Mouse (Mus musculus) effector memory CD4-positive, alpha-beta T cell, adult 7 months (primary cell): ENCODE data around the gene Chic1. TPM values are rescaled to one million over a fixed set of nuclear protein-coding genes. Genes with fewer than 3 reads are reported as not detected.

ENCODE experiments used
- polyA plus RNA-seq: library from polyadenylated mRNA; unstranded; fragments of 100-300 nt; shearing (Covaris generic); gene quantifications from one replicate; pipeline ENCODE4 v1.2.1, GENCODE M21; 2017

Gene Chic1
- polyA plus RNA-seq, result 3.1 TPM

GRCm38 (mm10) chrX:103356287-103356686 is at the start of gene Chic1:
Gene Chic1 (plus strand): TSS chrX:103356476.

DNA sequence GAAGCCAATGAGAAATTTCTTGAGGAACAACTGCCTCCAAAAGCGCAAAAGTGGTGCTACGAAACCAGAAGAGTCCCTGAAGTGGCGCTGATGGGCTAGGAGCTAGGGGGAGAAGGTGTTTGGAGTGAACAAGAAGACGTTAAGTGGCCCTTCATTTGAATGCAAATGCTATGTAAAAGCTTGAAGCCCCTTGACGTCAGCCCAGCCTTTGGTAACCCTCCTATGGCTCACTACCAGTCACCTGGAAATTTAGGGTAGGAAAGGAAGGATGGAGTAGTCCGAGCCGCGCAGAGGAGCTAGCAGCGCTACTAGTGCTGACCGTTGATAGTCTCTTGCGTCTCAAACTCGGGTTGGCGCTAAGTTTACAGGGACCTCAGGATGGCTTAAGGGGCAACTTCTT is 35.1 kb upstream of the Chic1 start, which contains the start of gene Cdx4:
TSS of gene Cdx4 (plus strand) at position 253 of the 400 bp plus-strand sequence.

GRCm38 (mm10) chrX:103414167-103414566 is 57.9 kb downstream of the Chic1 start, which contains the start of gene Tsx:
Gene Tsx (plus strand): TSS chrX:103414467.

GRCm38 (mm10) chrX:103421710-103422109 is 65.4 kb downstream of the Chic1 start, which contains the start of gene Gm26992:
Gene Gm26992 (plus strand): TSS chrX:103422010.

Other genes with a start within 250 kb of the Chic1 start
- not detected for gene Nap1l2, start 169.8 kb upstream of the Chic1 start, polyA plus RNA-seq
- gene Cdx4, start 35.1 kb upstream of the Chic1 start, polyA plus RNA-seq, result not detected
- gene Tsx, start 58.0 kb downstream of the Chic1 start, polyA plus RNA-seq, result 0.80 TPM
- not detected for gene Gm26992, start 65.5 kb downstream of the Chic1 start, polyA plus RNA-seq